Mouse (Mus musculus) liver, postnatal 0 days (tissue): ENCODE results near the gene Gm17617. TPM values are rescaled to one million over a fixed set of nuclear protein-coding genes. Genes with fewer than 3 reads are reported as not detected.

ENCODE experiments used
- ATAC-seq: fragments of 200-750 bp; cut with Nextera tagmentation; 2 replicates; pipeline ENCODE4 v1.8.0; 2017; ENCODE audit warnings: mild to moderate bottlenecking, moderate library complexity
- DNase-seq: peaks from one replicate; pipeline ENCODE4 v3.0.0-alpha.2; 2016
- H3K27ac ChIP-seq: fragments of 300-500 bp; sonication (generic); 2 replicates; pipeline ENCODE4 v1.5.1; 2014; ENCODE audit warnings: antibody characterized with exemption, moderate library complexity, mild to moderate bottlenecking, low read depth
- H3K27me3 ChIP-seq: fragments of 300-500 bp; sonication (generic); 2 replicates; pipeline ENCODE4 v1.6.1; 2014; ENCODE audit warnings: low read length, control low read depth, mixed read lengths; ENCODE audit not compliant: insufficient read depth
- H3K36me3 ChIP-seq: fragments of 300-500 bp; sonication (generic); replicated peaks from 2 replicates; pipeline ENCODE4 v1.6.1; 2014; ENCODE audit warnings: mild to moderate bottlenecking, control low read depth, low read length, moderate library complexity, mixed read lengths; ENCODE audit not compliant: insufficient read depth
- H3K4me1 ChIP-seq: fragments of 300-500 bp; sonication (generic); 2 replicates; pipeline ENCODE4 v1.6.1; 2014; ENCODE audit warnings: antibody characterized with exemption, mild to moderate bottlenecking, control low read depth; ENCODE audit not compliant: insufficient read depth
- H3K4me2 ChIP-seq: fragments of 300-500 bp; sonication (generic); 2 replicates; pipeline ENCODE4 v1.6.1; 2014; ENCODE audit warnings: low read depth, mild to moderate bottlenecking, low read length, moderate library complexity, mixed read lengths
- H3K4me3 ChIP-seq: fragments of 300-500 bp; sonication (generic); 2 replicates; pipeline ENCODE4 v1.5.1; 2014; ENCODE audit warnings: low read depth, low read length
- H3K9ac ChIP-seq: fragments of 300-500 bp; sonication (generic); replicated peaks from 2 replicates; pipeline ENCODE4 v1.6.1; 2014; ENCODE audit warnings: mild to moderate bottlenecking, moderate library complexity
- H3K9me3 ChIP-seq: fragments of 300-500 bp; sonication (generic); 2 replicates; pipeline ENCODE4 v1.6.1; 2016; ENCODE audit warnings: mild to moderate bottlenecking, control low read depth, low read length, mixed read lengths
- CTCF ChIP-seq: sonication (generic); IDR thresholded peaks from 2 replicates; pipeline ENCODE4 v1.5.1; 2016; ENCODE audit warnings: antibody characterized with exemption, low read depth
- EP300 ChIP-seq: IDR thresholded peaks from 2 replicates; pipeline ENCODE4 v1.6.1; 2016; ENCODE audit warnings: antibody characterized with exemption, low read depth, mild to moderate bottlenecking
- WGBS: fragments of 180-500 bp; shearing (Covaris S2); extraction: QIAGEN DNeasy Blood & Tissue Kit; methylation state at CpG from one replicate; pipeline ENCODE4 v1.1.7; 2014; ENCODE audit not compliant: insufficient replicate concordance; 5-methylcytosine and 5-hydroxymethylcytosine counted together
- polyA plus RNA-seq: library from polyadenylated mRNA; unstranded; fragments of >200 nt; fragmentation: Nextera tagmentation; extraction: Ambion mirVana; gene quantifications from 2 replicates; pipeline ENCODE4 v1.2.1, GENCODE M21; 2015

Gene Gm17617
- polyA plus RNA-seq, result not detected in 2 replicates

DNA sequence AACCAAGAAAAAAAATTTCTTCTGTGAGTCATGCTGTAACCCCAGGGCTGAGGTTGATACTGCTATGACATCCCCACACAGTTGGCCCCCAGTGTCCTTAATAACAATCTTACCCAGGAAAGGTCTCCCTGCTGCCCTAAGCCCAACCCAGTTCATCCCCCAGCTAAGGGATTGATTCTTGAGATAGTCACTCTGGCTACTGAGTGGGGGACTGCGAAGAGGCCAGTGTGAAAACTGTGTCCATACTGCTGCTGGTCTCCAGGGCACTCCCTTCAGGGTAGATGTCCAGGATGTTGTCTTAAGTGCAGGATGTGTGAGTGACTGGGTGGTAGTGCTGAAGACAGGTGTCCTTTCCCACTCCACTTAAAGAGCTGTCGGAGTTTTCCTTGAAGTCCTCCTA, at the start of gene Gm17617:
Gene Gm17617, minus strand, starts transcription at position 101 of the 400 bp plus-strand sequence.
- no peak within 1 kb of the TSS for H3K4me3 ChIP-seq
- no peaks in the 10 kb centered on the region for H3K9me3 ChIP-seq
- no peak within 1 kb of the TSS for H3K4me2 ChIP-seq
- H3K27me3 ChIP-seq, result no peaks in the 10 kb centered on the region
- ATAC-seq (no peak), DNase-seq (no peak)
- WGBS, result 89% methylated on average over 2 of the region's 2 CpGs
- H3K9ac ChIP-seq, result no peak within 1 kb of the TSS
- no peaks in the 10 kb centered on the region; the same call in 1 of the 2 replicates for H3K4me1 ChIP-seq
- no peak within 1 kb of the TSS for H3K27ac ChIP-seq
- TF ChIP-seq CTCF, result no peak
- TF ChIP-seq EP300, result no peak
- peaks cover 29% of the 10 kb centered on the region for H3K36me3 ChIP-seq

DNA sequence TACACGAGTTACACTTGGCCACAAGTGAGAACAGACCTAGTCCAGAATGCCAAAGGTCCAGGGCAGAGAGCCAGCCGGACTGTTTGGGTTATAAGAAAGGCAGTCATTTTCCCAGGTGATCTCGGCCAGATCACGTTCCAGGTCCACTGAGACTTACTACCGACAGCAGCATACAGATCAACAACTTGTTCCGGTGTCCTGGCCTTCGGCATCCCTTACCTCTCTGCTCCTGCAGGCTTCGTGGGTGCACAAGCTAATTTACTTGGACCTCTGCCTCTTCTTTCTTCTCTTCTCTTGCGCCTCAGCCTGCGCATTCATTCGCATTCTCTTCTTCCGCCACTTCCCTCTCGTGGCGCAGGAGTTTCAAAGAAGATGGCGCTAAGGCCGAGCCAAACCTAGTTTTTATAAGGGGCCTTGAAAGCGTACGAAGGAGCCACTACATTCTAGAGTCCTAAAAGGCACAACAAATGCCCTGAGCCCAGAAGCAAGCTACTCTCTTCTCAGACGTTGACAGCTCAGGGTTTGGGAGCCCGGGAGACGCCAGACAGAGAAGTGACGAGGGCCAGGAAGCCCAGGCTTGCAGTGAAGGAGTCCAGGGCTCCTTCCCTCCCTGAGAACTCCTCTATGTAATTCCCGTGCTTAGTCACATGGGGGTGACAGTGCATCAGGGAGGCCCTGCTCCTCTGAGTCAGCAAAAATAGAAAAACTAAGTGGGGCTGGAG, 49.0 kb upstream of the Gm17617 start:
- Histone ChIP-seq H3K27me3 (no peaks in the 10 kb centered on the region), H3K4me3 (peak overlapping the region; percentile 37), H3K36me3 (no peaks in the 10 kb centered on the region), H3K9me3 (no peaks in the 10 kb centered on the region), H3K4me2 (peak overlapping the region; percentile 68), H3K27ac (peak overlapping the region; percentile 81), H3K9ac (peak overlapping the region; percentile 54), H3K4me1 (peaks cover 10% of the 10 kb centered on the region)
- DNase-seq (peak; percentile 69), ATAC-seq (peak; percentile 89)
- peak; percentile 84 for TF ChIP-seq CTCF
- TF ChIP-seq EP300, result no peak
- 9% methylated on average over 23 of the region's 23 CpGs for WGBS

DNA sequence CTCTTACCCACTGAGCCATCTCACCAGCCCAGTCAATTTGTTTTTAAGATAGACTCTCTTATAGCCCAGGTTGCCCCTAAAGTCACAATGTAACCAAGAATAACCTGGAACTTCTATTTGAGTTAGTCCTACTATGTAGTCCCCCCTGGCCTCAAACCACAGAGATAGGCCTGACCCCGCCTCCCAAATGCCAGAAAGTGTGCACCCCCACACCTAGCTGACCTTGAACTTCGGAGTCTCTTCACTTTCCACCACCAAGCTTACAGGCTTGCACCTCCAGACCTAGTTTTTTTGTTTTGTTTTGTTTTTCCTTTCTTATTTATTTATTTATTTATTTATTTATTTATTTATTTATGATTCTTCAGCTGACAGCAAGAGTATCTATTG, 48.4 kb upstream of the Gm17617 start:
- Histone ChIP-seq H3K27me3 (no peaks in the 10 kb centered on the region), H3K4me1 (peaks cover 10% of the 10 kb centered on the region), H3K9me3 (no peaks in the 10 kb centered on the region), H3K4me3 (peak overlapping the region; percentile 37; the same call in 1 of the 2 replicates), H3K27ac (peak overlapping the region; percentile 81), H3K36me3 (no peaks in the 10 kb centered on the region), H3K9ac (peak overlapping the region; percentile 54; the same call in 1 of the 2 replicates), H3K4me2 (peak overlapping the region; percentile 68)
- TF ChIP-seq EP300 (no peak), CTCF (no peak)
- WGBS, result 53% methylated on average over 2 of the region's 2 CpGs
- DNase-seq (no peak), ATAC-seq (no peak)

DNA sequence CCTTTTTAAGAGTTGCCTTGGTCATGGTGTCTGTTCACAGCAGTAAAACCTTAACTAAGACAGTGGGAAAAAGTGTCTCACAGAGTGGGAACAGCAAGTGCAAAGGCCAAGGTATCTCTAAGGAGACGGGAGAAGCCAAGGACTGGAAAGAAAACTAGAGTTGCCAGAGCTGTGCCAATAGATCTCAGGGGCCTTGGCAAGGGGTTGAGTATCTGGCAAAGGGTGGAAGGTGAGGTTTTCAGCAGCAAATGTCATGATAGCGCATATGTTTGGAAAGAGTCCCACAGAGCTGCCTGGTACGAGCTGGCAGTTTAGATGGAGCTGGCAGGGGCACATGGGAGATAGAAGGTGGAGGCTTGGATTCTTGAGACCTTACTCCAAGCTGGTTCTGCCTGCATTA, 46.2 kb upstream of the Gm17617 start:
- Histone ChIP-seq H3K4me3 (no peak overlapping the region), H3K4me1 (peaks cover 10% of the 10 kb centered on the region), H3K9me3 (no peaks in the 10 kb centered on the region), H3K27ac (no peak overlapping the region), H3K9ac (no peak overlapping the region), H3K4me2 (no peak overlapping the region), H3K36me3 (no peaks in the 10 kb centered on the region), H3K27me3 (no peaks in the 10 kb centered on the region)
- DNase-seq, result no peak
- no peak for ATAC-seq
- no peak for TF ChIP-seq EP300
- no peak for TF ChIP-seq CTCF
- 83% methylated on average over 3 of the region's 3 CpGs for WGBS

DNA sequence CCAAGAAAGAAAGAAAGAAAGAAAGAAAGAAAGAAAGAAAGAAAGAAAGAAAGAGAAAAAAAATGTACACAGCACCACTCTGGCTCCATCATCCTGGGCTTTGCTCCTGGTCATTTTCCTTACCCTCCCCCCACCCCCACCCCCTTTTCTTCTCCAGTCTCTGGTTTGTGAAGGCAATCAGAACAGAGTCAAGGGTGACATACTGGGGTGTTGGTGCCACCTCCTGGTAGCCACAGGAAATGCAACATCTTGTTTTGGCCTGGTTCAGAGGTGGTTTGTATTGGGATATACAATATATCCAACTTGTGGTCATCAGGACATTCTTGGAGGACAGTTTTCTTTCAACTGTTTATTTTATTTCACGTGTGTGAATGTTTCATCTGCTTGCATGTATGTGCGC, 45.2 kb upstream of the Gm17617 start:
- ATAC-seq (peak; percentile 26; the same call in 1 of the 2 replicates), DNase-seq (peak; percentile 80)
- Histone ChIP-seq H3K4me3 (no peak overlapping the region), H3K36me3 (no peaks in the 10 kb centered on the region), H3K9me3 (no peaks in the 10 kb centered on the region), H3K9ac (no peak overlapping the region), H3K4me2 (no peak overlapping the region), H3K27ac (no peak overlapping the region), H3K27me3 (no peaks in the 10 kb centered on the region), H3K4me1 (peaks cover 10% of the 10 kb centered on the region)
- WGBS, result 45% methylated on average over 2 of the region's 2 CpGs
- peak; percentile 92 for TF ChIP-seq CTCF
- no peak for TF ChIP-seq EP300

DNA sequence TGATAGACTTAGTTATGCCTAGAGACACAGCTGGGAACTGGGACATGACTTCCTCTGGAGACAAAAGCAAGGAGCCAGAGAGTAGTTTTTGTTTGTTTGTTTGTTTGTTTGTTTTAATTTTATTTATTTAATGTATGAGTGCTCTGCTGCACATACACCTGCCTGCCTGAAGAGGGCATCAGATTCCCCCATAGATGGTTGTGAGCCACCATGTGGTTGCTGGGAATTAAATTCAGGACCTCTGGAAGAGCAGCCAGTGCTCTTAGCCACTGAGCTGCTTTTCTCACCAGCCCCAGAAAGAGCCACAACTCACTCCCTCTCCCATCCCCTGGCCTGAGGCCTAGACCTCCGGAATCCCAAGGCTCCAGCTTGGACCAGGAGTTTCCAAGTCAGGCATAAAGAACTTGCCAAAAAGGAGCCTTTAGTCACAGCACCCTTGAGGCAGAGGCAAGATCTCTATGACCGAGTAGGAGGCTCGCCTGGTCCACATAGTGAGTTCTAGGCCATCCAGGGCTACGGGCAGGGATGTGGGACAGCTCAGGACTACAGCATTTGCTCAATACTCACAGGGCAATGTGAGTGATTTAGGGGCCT, 44.7 kb upstream of the Gm17617 start:
- no peaks in the 10 kb centered on the region for H3K36me3 ChIP-seq
- no peaks in the 10 kb centered on the region for H3K9me3 ChIP-seq
- 70% methylated on average over 4 of the region's 4 CpGs for WGBS
- H3K4me3 ChIP-seq, result no peak overlapping the region
- H3K27me3 ChIP-seq, result no peaks in the 10 kb centered on the region
- no peak overlapping the region for H3K9ac ChIP-seq
- DNase-seq, result no peak
- ATAC-seq, result no peak
- peaks cover 10% of the 10 kb centered on the region for H3K4me1 ChIP-seq
- no peak overlapping the region for H3K27ac ChIP-seq
- no peak overlapping the region for H3K4me2 ChIP-seq
- TF ChIP-seq CTCF (peak; percentile 39), EP300 (no peak)
